Mouse (Mus musculus) layer of hippocampus, adult 11-12 months (tissue): ENCODE results near the gene Adra2b.

Source experiments
- DNase-seq: peaks from one replicate; pipeline ENCODE4 v3.0.0; 2022; ENCODE audit warnings: low spot score

Adra2b gene

DNA sequence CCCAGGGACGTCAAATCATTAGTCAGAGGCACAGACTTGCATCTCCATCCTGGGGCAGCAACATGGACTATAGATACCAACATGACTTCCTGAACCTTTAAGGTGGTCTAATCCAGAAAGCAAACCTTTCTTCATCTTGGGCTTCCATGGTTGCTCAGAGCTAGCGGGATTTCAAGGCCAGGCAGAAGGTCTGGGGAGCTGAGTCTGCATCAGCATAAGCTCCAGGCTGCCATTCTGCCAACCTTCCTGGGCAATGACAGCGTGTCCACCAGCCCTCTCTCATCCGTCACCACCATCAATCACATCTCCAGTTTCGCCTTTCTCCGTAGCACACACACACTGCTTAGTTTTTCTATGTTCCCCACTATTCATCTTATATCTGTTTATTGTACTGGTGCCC is 23.7 kb upstream of the Adra2b start:
- no peak for DNase-seq

DNA sequence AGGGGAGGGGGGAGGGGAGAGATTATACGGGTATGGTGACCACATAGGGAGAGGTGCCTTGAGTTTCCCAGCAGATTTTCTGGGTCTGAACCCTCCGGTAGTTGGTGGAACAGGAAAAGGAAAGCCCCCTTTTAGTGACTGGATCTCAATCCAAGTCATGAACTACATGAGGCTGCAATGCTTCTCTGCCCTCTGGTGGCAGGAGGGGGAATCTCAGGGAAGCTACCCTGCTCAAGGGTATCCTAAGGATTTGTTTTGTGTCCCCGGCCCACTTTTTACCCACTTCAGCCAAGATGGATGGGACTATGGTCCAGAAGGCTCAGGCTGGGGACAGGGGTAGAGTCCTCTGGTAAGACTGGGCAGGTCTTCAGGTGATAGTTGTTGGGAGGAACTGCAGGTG is 21.8 kb upstream of the Adra2b start:
- DNase-seq, result peak; percentile 66

DNA sequence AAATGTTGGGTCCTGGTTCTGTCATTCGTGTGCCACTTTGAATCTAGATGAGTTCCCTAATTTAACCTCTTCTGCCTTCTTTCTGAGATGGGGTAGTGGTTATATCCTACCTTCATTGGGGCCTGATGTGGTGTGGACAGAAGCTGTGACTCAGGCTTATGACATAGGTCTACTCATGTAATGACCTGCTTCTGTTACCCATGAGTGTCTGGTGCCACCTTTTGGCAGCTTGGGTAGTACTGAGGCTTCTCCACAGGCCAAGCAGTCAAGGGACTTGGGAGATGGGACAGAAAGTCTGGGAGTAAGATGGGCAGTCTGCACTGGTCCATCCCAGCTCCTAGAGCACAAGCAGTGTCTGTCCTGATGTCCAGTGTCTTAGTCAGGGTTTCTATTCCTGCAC is 16.7 kb upstream of the Adra2b start:
- no peak for DNase-seq

DNA sequence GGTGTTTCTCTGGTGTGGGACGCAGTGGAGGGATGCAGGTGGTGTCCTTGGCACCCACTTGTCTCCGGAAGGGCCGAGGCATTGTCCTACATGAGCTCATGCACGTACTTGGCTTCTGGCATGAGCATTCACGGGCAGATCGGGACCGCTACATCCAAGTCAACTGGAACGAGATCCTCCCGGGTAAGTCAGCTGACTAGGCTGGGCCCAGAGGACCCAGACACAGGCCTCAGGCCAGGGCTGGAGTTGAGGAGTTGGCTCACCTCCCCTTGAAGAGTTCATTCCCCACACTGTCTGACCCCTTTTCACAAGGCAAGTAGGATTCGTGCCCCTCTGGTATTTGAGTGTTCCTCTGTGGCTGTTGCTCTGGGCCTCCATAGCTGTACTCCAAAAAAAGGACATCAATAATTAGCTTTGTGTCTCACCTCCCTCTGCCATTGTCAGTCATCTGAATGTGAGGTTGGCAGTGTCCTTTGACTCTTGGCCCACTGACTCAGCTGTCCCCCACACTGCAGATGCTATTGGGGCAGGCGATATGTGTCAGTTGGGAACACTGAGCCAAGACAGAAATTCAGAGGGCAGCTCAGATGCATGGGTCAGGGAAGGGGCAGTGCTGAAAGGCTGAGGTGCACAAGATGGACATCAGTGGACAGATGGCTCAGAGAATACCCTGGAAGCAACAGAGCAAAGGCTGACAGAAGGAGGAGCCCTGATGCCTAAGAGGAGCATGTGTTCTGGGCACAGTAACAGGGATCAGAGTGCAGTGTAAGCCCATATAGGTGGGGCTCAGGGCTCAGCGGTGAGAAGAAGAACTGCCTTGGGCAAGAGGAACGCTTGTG is 15.6 kb upstream of the Adra2b start:
- no peak for DNase-seq

DNA sequence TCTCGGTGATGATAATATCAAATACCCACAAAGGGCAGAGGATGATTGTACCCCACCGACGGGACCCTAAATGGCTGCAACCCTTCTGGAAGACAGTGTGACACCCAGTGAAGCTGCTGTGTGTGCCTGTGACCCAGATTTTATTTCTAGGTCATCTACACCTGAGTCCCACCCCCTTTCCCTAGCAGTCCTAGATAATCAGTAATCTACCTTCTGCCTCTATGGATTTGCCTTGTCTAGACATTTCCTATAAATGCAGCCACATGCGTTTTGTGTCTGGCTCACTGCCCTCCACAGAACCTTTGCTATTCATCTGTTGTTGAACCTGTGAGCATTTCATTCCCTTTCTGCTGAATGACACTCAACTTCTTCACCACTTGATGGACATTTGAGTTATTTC is 9.1 kb upstream of the Adra2b start:
- DNase-seq, result no peak

DNA sequence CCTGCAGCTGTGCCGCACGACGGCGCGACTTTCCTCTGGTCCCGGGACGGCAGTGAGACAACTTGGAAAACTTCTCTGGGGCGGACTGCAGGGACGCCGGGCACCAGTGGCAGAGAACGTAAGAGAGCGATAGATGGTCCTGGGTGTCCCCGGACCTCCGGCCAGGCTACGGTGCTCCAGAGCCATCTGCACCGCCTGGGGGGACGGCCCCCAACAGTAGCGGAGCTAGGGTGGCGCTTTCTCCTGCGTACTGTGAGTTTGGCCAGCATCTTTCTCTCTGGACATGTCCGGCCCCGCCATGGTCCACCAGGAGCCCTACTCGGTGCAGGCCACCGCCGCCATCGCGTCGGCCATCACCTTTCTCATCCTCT is 259 bp downstream of the Adra2b start:
- no peak for DNase-seq

DNA sequence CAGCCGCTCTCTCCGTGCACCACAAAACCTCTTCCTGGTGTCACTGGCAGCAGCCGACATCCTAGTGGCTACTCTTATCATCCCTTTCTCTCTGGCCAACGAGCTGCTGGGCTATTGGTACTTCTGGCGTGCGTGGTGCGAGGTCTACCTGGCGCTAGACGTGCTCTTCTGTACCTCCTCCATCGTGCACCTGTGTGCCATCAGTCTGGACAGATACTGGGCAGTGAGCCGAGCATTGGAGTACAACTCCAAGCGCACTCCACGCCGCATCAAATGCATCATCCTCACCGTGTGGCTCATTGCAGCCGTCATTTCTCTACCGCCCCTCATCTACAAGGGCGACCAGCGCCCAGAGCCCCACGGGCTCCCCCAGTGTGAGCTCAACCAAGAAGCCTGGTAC is 688 bp downstream of the Adra2b start:
- DNase-seq, result no peak

DNA sequence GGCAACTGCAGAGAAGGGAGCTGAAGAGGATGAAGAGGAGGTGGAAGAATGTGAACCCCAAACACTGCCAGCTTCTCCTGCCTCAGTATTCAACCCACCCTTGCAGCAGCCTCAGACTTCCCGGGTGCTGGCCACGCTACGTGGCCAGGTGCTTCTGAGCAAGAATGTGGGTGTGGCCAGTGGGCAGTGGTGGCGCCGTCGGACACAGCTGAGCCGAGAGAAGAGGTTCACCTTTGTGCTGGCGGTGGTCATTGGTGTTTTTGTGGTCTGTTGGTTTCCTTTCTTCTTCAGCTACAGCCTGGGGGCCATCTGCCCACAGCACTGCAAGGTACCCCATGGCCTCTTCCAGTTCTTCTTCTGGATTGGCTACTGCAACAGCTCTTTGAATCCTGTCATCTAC is 1.4 kb downstream of the Adra2b start:
- DNase-seq, result no peak

DNA sequence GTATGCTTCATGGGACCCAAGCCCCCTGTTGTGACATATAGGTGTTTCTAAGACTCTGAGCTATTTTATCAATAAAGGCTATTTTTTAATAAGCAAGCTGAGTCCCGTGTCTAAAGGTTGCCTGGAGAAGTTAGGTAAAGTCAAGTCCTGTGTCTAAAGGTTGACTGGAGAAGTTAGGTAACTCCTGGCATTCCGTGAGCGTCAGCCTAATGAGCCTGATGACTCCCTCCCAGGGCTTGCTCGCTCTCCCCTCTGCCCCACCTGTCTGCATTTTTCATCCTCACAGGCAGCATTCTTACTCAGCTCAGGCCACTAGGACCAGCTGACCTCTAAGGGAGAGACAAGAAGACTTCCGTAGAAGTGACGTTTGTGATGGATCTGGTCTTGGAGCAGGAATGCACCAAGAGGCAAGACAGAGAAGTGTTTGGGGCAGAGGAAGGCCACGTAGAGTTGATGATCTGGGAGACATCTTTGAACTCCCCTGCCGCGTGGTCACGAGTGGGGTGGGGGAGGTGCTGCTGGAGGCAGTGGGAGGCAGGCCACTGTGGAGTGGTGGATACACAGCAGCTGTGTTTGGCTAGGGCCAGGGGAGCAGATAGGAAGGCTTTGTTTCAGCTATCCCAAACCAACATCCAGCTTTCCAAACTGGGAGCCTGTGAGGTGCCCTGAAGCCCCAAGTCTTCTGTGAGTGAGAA is 4.3 kb downstream of the Adra2b start:
- DNase-seq, result no peak

DNA sequence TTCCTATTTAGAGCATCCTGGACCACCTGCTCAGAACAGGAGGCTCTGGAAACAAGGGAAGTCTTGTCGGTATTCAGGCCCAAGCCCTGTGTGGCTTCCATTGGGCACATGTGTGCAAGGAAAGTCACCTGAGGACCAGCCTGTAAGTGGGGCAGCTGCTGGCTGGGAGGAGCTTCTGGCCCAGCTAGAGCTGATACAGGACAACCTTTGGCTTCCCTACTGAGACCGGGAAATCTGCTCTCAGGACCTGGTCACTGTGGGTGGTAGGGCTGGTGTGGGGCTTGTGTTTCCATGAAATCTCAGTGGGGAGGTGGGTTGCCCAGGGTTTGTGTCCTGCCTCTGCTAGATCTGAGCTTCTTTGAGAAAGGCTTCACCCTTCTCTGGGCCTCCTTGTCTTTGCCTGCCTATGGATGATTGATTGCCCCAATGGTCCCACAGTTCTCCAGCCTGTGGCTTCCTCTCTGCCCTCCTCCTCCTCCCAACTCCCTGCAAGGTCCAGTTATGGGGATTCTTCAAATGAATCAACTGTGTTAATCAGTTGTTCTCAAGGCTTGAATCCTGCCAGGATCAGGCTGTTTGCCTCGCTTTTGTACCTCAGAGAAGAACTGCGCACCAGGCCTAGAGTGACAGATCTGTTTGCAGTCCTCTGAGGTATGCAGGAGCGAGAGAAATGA is 6.8 kb downstream of the Adra2b start:
- no peak for DNase-seq

DNA sequence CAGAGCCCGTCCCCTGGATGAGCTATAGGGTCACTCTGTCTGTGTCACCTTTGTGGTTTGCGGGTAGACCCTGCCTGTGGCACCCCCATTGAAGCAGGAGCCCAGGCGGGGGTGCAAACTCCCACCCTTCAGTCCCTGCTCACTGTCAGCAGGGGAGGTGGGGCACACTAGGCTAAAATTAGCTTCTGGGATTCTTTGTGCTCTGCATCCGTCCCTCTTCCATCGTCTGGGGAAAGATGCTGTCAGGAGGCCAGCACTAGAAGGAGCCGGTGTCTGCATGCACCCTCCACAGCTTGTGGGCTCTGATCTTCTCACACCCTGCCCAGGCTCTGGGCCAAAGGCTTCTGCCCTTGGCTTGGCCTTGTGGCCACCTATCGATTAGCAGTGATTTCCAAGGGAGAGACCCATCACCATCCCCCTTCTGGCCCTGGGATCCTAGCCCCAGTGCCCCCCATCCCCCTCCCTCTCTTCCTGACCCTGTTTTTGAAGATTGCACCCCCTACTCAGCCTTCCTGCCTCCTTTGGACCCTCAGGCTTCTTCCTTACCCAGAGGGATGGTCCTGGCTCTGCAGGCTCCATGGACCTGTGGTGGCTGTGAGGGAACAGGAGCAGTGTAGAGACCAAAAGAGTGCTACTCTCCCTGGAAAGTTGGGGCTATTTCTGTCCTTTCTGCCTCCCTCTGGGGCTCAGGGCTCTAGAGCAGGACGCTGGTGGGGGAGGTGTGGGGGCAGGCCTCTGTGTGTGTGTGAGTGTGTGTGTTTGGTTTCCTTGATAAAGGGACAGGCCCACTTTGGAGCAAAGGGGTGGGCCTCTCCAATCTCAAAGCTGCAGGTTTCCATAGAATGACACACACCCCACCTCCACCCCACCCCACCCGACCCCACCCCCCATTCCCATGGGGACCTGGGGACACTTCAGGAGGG is 7.8 kb downstream of the Adra2b start:
- no peak for DNase-seq

DNA sequence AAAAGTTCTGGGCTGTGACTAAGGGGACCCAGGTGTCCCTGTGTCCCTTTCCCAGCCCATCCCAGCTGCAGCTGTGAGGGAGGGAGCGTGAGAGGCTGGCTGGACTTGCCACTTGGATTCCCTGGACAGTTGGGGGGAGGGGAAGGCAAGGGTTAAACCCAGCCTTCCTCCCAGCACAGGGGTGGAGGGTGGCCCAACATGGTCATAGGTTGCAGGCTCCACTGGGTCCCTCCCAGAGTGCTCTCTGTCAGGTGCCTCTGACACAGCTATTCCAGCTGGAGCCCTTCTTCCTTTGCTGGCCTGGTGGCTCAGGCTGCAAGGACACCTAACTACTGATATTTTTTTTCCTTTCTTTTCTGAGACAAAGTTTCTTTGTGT is 8.5 kb downstream of the Adra2b start:
- DNase-seq, result no peak

DNA sequence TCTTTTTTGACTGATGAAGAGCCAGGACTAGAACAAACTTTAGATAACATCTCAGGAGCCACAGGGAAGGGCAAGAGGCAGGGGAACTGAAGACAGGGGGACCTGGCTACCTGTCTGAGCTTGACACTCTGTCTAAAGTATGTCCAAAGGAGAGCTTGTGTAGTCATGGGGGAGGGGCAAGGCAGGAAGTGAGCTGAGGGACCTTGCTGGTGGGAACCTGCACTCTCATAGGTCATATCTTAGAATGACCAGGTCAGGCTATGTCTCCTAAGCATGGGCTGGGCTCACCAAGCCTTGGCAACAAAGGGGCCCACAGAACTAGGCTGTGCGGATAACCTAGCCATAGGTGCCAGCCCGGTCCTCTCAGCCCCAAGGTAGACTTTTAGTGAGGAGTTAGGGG is 9.1 kb downstream of the Adra2b start:
- DNase-seq, result no peak

DNA sequence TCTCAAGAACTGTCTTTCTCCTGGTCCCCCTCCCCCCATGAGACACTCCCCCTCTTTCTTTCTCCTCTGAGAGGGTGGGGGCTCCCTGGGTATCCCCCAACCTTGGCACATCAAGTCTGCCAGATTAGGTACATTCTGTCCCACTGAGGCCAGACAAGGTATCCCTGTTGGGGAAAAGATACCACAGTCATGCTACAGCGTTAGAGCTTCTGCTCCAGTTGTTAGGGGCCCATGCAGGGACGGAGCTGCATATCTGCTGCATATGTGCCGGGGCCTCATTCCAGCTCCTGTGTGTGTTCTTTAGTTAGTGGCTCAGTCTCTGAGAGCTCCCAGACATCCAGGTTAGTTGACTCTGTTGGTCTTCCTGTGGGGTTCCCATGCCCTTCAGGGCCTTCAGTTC is 11.1 kb downstream of the Adra2b start:
- DNase-seq, result no peak

DNA sequence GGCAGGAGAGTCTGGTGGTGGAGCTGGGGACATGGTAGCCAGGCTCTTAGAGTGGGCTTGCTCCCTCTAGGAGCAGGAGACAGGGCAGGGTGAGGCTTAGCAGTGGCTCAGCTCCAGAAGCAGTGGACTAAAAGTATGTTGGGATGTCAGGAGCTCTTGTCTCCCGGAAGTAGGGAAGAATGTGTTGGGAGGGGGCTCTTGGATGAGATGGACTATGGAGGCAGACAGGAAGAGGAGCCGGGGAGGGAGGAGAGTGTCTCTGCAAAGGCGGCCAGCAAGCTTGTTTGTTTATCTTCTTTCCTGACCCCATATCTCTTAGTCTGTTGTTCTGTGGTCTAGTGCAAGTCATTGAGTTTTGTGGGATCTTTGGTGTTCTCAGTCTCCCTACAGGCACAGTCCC is 12.1 kb downstream of the Adra2b start:
- DNase-seq, result no peak

DNA sequence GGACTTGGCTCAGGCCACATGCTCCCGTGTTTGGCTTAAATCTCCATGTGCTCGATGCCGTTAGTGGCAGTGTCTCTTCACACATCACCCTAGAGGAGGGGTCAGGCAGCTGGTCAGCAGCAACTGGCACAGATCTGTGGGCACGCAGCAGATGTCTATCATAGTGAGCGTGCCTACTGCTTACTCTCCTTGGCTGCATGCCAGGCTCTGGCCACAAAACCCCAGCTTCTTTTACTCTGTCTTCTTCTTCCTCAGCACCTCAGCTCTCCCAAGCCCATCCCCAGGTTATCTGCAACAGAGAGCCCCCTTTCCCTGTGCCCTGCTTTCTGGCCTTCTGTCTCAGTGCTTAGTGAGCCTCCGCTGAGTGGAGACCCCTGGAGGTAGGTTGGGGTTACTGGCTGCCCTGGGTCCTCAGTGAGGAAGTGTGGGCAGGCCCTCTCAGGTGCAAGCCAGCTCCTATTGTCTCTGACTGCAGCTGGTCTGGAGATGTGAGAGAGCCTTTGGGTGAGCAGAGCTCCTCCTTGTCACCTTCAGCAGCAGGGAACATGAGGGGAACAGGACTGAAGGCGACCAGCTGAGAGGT is 12.8 kb downstream of the Adra2b start:
- no peak for DNase-seq

DNA sequence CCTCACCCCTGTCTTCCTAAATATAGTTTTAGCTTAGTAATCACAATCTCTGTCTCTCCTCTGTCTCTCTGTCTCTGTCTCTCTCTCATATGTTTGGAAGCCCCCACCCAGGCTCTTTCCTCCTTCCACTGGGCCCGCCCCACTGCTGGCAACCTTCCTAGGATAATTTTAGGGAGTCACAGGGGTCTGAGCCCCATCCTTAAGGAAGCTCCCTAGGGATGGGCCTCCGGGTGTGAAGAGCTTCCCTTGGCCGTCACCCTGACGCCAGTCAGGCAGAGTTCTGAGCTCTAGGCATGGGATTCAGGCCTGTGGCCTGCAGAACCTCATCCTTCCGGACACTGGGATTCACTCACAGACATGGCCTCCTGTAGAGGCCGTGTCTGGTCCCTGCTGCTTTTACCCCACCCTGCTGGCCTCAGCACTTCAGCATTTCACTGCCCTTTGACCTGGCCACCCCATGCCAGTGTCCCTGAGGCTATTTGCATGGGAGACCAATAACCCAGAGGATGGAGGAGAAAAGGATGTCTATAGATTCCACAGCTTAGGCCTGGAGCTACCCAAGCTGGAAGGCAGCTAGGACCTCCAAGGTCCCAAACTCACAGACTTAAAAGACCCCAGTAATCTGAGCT is 13.5 kb downstream of the Adra2b start:
- no peak for DNase-seq

DNA sequence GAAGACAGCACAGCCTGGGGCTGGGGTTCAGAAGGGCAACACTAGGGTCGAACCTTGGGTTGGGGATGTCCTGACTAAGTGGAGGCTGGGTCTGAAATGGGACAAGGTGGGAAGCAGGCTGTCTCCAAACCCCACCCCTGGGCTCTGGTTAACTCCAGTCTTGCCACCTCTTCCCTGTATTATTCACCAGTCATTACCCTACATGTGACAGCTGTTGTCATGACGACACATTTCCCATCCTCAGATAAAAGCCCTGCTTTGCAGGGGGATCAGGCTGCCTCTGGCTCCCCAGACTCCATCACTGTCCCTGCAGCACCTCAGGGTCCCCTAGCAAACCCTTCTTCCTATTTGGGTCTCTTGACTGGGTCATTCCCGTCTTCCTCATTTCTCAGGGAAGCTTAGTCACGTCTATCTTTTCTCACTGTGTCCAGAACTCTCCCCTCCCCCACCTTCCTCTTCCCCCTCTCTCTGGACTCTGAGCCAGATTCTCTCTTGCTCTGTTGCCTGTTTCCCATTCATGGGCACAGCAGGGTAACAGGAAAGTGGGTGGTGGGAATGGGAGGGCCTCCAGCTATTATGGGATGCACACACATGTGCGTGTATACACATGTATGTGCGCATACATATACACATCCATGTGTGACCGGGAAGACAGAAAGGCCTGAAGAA is 15.1 kb downstream of the Adra2b start:
- no peak for DNase-seq

DNA sequence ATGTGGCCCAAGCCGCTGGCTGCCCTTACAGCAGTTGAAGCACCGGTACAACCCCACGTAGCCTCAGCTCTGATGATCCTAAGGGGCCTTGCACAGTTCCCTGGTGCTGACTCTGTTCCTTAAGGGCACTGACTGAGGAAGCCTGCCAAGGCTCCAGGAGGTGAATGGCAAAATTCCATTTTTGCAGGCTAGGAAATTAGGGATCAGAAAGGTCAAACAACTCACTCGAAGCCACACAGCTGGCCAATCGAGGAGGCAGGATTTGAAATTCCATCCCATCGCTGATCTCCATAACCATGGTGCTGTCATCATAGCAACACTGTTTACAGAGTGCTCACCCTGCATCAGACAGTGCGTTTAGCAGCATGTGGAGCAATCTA is 15.6 kb downstream of the Adra2b start:
- no peak for DNase-seq

DNA sequence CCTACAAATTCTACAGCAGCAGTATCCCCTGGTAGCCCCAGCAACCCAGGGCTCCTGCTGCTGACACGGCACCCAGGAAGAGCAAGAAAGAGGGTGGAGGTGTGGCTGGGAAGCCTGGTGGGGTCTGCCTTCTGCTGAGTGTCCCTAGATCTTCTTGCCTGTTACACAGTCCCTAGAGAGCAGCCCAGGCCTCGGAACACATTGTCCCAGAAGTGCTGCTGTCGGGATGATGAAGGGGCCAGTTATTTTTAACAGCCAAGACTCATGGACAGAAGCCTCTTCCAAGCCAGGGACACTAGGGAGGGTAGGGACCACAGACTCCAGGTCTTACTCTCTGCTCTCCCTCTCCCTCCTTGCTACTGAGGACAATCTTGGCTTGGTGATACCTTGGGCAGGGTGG is 16.2 kb downstream of the Adra2b start:
- DNase-seq, result no peak

DNA sequence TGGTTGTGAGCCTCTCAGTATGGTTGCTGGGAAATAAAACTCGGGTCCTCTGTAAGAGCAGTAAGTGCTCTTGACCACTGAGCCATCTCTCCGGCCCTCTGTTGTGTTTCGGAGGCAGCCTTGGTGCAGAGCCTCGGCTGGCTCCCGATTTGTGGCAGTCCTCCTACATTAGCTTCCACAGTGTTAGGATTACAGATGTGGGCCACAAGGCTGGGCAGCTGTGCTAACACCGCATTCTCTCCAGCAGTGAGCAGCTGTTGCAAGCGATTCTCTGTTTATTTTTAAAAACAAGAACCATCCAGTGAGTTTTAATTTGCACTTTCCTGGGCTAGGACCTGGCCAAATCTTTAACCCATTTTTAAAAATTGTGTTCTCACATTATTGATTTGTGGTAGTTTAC is 20.9 kb downstream of the Adra2b start:
- no peak for DNase-seq
